Mouse (Mus musculus) bone marrow macrophage, adult 2 months (primary cell): ENCODE data around the gene Gm49711. TPM values are rescaled to one million over a fixed set of nuclear protein-coding genes. Genes with fewer than 3 reads are reported as not detected.

Experiments
- H3K27ac ChIP-seq: 2 replicates; pipeline ENCODE4 v1.5.1; 2012; ENCODE audit warnings: low read depth, low read length; ENCODE audit not compliant: insufficient read depth
- H3K4me1 ChIP-seq: 2 replicates; pipeline ENCODE4 v1.6.1; 2012; ENCODE audit warnings: low read length; ENCODE audit not compliant: control insufficient read depth, insufficient read depth
- H3K4me3 ChIP-seq: 2 replicates; pipeline ENCODE4 v1.5.1; 2012; ENCODE audit warnings: mild to moderate bottlenecking, low read length, moderate library complexity; ENCODE audit not compliant: insufficient read depth
- CTCF ChIP-seq: IDR thresholded peaks from 2 replicates; pipeline ENCODE4 v1.5.1; 2012; ENCODE audit warnings: low read depth, mild to moderate bottlenecking, low read length, moderate library complexity
- POLR2A ChIP-seq: IDR thresholded peaks from 2 replicates; pipeline ENCODE4 v1.6.1; 2012; ENCODE audit warnings: mild to moderate bottlenecking, low read depth, low read length, borderline replicate concordance
- polyA plus RNA-seq: library from polyadenylated mRNA; stranded (reverse); fragments of >200 nt; gene quantifications from 2 replicates; pipeline ENCODE4 v1.2.4, GENCODE M21; 2012; ENCODE audit not compliant: missing spikeins, insufficient read depth, insufficient read length

Gene Gm49711
- polyA plus RNA-seq, 1 experiment, result not detected

GRCm38 (mm10) chr16:92036701-92037100 lies 21.4 kb upstream of the Gm49711 start:
- H3K27ac ChIP-seq, result no peak overlapping the region
- no peak overlapping the region for H3K4me3 ChIP-seq

GRCm38 (mm10) chr16:92037891-92038607 lies 20.1 kb upstream of the Gm49711 start:
- Histone ChIP-seq H3K4me3 (0 out of 2 replicates have a peak overlapping the region, but pooled peaks have one; percentile 0), H3K4me1 (peaks cover 26% of the 10 kb centered on the region), H3K27ac (peak overlapping the region; percentile 37)
- TF ChIP-seq CTCF (no peak), POLR2A (no peak)

More at GRCm38 (mm10) chr16:92036701-92037100, 21.4 kb upstream of the Gm49711 start:
- no peak for TF ChIP-seq POLR2A
- no peak for TF ChIP-seq CTCF
- peaks cover 26% of the 10 kb centered on the region for H3K4me1 ChIP-seq

- peak overlapping the region; percentile 77 for H3K27ac ChIP-seq
- H3K4me1 ChIP-seq, result peaks cover 24% of the 10 kb centered on the region
- no peak for TF ChIP-seq POLR2A
- no peak for TF ChIP-seq CTCF
- peak overlapping the region; percentile 36 for H3K4me3 ChIP-seq
These were observed 18.7 kb upstream of the Gm49711 start for GRCm38 (mm10) chr16:92039421-92039820.

- Histone ChIP-seq H3K4me3 (no peak overlapping the region), H3K4me1 (peaks cover 24% of the 10 kb centered on the region), H3K27ac (peak overlapping the region; percentile 73)
- TF ChIP-seq POLR2A (no peak), CTCF (no peak)
These were observed 18.1 kb upstream of the Gm49711 start for GRCm38 (mm10) chr16:92039966-92040365.

GRCm38 (mm10) chr16:92051777-92052310 lies 6.3 kb upstream of the Gm49711 start:
- Histone ChIP-seq H3K4me1 (no peaks in the 10 kb centered on the region), H3K4me3 (no peak overlapping the region), H3K27ac (no peak overlapping the region)
- TF ChIP-seq CTCF (no peak), POLR2A (no peak)

GRCm38 (mm10) chr16:92052569-92052968 lies 5.5 kb upstream of the Gm49711 start:
- Histone ChIP-seq H3K4me1 (peaks cover 5% of the 10 kb centered on the region; the same call in 1 of the 2 replicates), H3K27ac (no peak overlapping the region), H3K4me3 (no peak overlapping the region)
- TF ChIP-seq POLR2A (no peak), CTCF (no peak)

GRCm38 (mm10) chr16:92056711-92057110 lies 1.4 kb upstream of the Gm49711 start:
- TF ChIP-seq CTCF (no peak), POLR2A (no peak)
- Histone ChIP-seq H3K4me3 (no peak overlapping the region), H3K4me1 (peaks cover 14% of the 10 kb centered on the region), H3K27ac (no peak overlapping the region)

- no peak for TF ChIP-seq POLR2A
- TF ChIP-seq CTCF, result no peak
- H3K4me1 ChIP-seq, result peaks cover 14% of the 10 kb centered on the region
- 0 out of 2 replicates have a peak overlapping the region, but pooled peaks have one; percentile 14 for H3K27ac ChIP-seq
- H3K4me3 ChIP-seq, result peak overlapping the region; percentile 97
These were observed 662 bp upstream of the Gm49711 start for GRCm38 (mm10) chr16:92057456-92057851.

- Histone ChIP-seq H3K4me1 (peaks cover 19% of the 10 kb centered on the region), H3K27ac (no peak overlapping the region), H3K4me3 (peak overlapping the region; percentile 97)
- no peak for TF ChIP-seq CTCF
- no peak for TF ChIP-seq POLR2A
These were observed 816 bp downstream of the Gm49711 start for GRCm38 (mm10) chr16:92058644-92059620.
